In genomic region chr2:34938269-34939208, GRCm38 (mm10) we compare ENCODE assay signal across 9 mouse cellular contexts. TPM values are rescaled to one million over a fixed set of nuclear protein-coding genes. Genes with fewer than 3 reads are reported as not detected.
A peak's percentile ranks its signal among the peaks of the same experiment; 100 is the strongest.
DNase-seq lines count a peak whose midpoint lies in the region; ATAC-seq and TF ChIP-seq lines count a peak whose summit lies in the region.
"Had no signal": no experiment of that assay in that cellular context is flagged by ENCODE, and none has a peak within 500 bp of the region (broad histone marks: within the 10 kb centered on the region; RNA-seq: fewer than 3 reads in every experiment).

No protein-coding gene starts in this region.

- no peak overlapping the region for H3K27ac ChIP-seq in forebrain, postnatal 0 days (ENCODE audit: low read depth, low read length)
- no peak overlapping the region for H3K27ac ChIP-seq in forebrain, embryonic 10.5 days
- no peak overlapping the region for H3K27ac ChIP-seq in CH12.LX (ENCODE audit: insufficient read depth, low read depth)
- no peak overlapping the region for H3K27ac ChIP-seq in heart, embryonic 12.5 days (ENCODE audit: poor library complexity, severe bottlenecking)
- H3K27ac ChIP-seq: midbrain, embryonic 12.5 days had no signal

- no peak overlapping the region for H3K4me3 ChIP-seq in forebrain, postnatal 0 days (ENCODE audit: low read depth, low read length)
- H3K4me3 ChIP-seq in forebrain, embryonic 10.5 days: no peak overlapping the region
- H3K4me3 ChIP-seq in CH12.LX (replicated peaks in 1 of 3; ENCODE audit: low read depth in 2 of 3, low read length in 2 of 3, poor library complexity in 1 of 3): no peak overlapping the region
- no peak overlapping the region for H3K4me3 ChIP-seq in heart, embryonic 12.5 days
- no peak overlapping the region for H3K4me3 ChIP-seq in myocyte
- H3K4me3 ChIP-seq: midbrain, embryonic 12.5 days had no signal

- DNase-seq in forebrain, postnatal 0 days: peak; percentile 7
- no peak for DNase-seq in forebrain, embryonic 10.5 days (ENCODE audit: extremely low spot score, low spot score)
- no peak for DNase-seq in CH12.LX (ENCODE audit: extremely low read depth)
- no peak for DNase-seq in frontal cortex, postnatal 10 days (ENCODE audit: low spot score in 2 of 2)
- no peak for DNase-seq in yolk sac, embryonic 10.5 days (ENCODE audit: low spot score)
- no peak for DNase-seq in embryo, embryonic 9.5 days (ENCODE audit: extremely low spot score)

- 73% methylated on average over 8 of the region's 8 CpGs for WGBS in forebrain, postnatal 0 days
- WGBS in forebrain, embryonic 10.5 days: 82% methylated on average over 8 of the region's 8 CpGs
- WGBS in heart, embryonic 12.5 days: 47% methylated on average over 8 of the region's 8 CpGs

- H3K79me2 ChIP-seq in CH12.LX (replicated peaks; ENCODE audit: control insufficient read depth, extremely low read depth, insufficient read depth, poor library complexity, severe bottlenecking): no peaks in the 10 kb centered on the region
- H3K79me2 ChIP-seq in myocyte (ENCODE audit: control insufficient read depth, insufficient read depth): no peaks in the 10 kb centered on the region

- no peaks in the 10 kb centered on the region for H3K27me3 ChIP-seq in forebrain, postnatal 0 days (ENCODE audit: insufficient read depth, low read length)
- H3K27me3 ChIP-seq in forebrain, embryonic 10.5 days (ENCODE audit: poor library complexity, severe bottlenecking): no peaks in the 10 kb centered on the region
- H3K27me3 ChIP-seq in CH12.LX (replicated peaks): no peaks in the 10 kb centered on the region
- peaks cover 21% of the 10 kb centered on the region for H3K27me3 ChIP-seq in heart, embryonic 12.5 days (replicated peaks)
- H3K27me3 ChIP-seq in myocyte (ENCODE audit: control insufficient read depth, insufficient read depth, insufficient read length): peaks cover 22% of the 10 kb centered on the region

- H3K36me3 ChIP-seq in forebrain, postnatal 0 days (ENCODE audit: insufficient read depth): no peaks in the 10 kb centered on the region
- H3K36me3 ChIP-seq in forebrain, embryonic 10.5 days (replicated peaks): no peaks in the 10 kb centered on the region
- H3K36me3 ChIP-seq in CH12.LX (replicated peaks in 1 of 2; ENCODE audit: control insufficient read depth in 1 of 2, insufficient read depth in 1 of 2, low read length in 1 of 2): peaks cover 15 to 22% of the 10 kb centered on the region in 2 experiments
- no peaks in the 10 kb centered on the region for H3K36me3 ChIP-seq in heart, embryonic 12.5 days
- H3K36me3 ChIP-seq in myocyte (ENCODE audit: control insufficient read depth, insufficient read depth): no peaks in the 10 kb centered on the region
- H3K36me3 ChIP-seq: midbrain, embryonic 12.5 days had no signal

- no peaks in the 10 kb centered on the region for H3K9me3 ChIP-seq in forebrain, postnatal 0 days (ENCODE audit: low read length)
- no peaks in the 10 kb centered on the region for H3K9me3 ChIP-seq in forebrain, embryonic 10.5 days
- no peaks in the 10 kb centered on the region for H3K9me3 ChIP-seq in CH12.LX (replicated peaks; ENCODE audit: low read length)
- no peaks in the 10 kb centered on the region for H3K9me3 ChIP-seq in heart, embryonic 12.5 days (replicated peaks)
- H3K9me3 ChIP-seq: midbrain, embryonic 12.5 days had no signal

- no peak for ATAC-seq in forebrain, postnatal 0 days
- ATAC-seq in heart, embryonic 12.5 days (ENCODE audit: insufficient number of reproducible peaks, low FRiP score): 0 out of 2 replicates have a peak, but pooled peaks have one; percentile 29

- TF ChIP-seq RAD21 in CH12.LX (IDR thresholded peaks at IDR 0.05; ENCODE audit: low read depth, low read length): no peak

- TF ChIP-seq EP300 in CH12.LX (IDR thresholded peaks at IDR 0.05; ENCODE audit: low read length): peak; percentile 50

- H3K4me1 ChIP-seq in forebrain, postnatal 0 days (ENCODE audit: insufficient read depth): no peaks in the 10 kb centered on the region
- H3K4me1 ChIP-seq in forebrain, embryonic 10.5 days: peaks cover 18% of the 10 kb centered on the region
- peaks cover 25 to 43% of the 10 kb centered on the region in 2 experiments for H3K4me1 ChIP-seq in CH12.LX (ENCODE audit: control insufficient read depth in 1 of 2, insufficient read depth in 2 of 2)
- H3K4me1 ChIP-seq in heart, embryonic 12.5 days (replicated peaks): peaks cover 20% of the 10 kb centered on the region
- H3K4me1 ChIP-seq: midbrain, embryonic 12.5 days had no signal

- TF ChIP-seq POLR2A in CH12.LX (IDR thresholded peaks at IDR 0.05; ENCODE audit: low read depth, low read length) (no peak), myocyte (IDR thresholded peaks at IDR 0.05; ENCODE audit: insufficient read length, low read depth) (no peak)

- in situ Hi-C loops in CH12.LX (cut with MboI; ENCODE audit: low pct_ligation_motif_present, low pct_unique_long_range_greater_than_20kb, low sequenced_read_pairs): no loop called here

- no peak overlapping the region for H3K4me2 ChIP-seq in forebrain, postnatal 0 days (ENCODE audit: low read depth)
- peak overlapping the region; percentile 35; the same call in 1 of the 2 replicates for H3K4me2 ChIP-seq in CH12.LX (ENCODE audit: insufficient read depth, low read depth, poor library complexity, severe bottlenecking)
- H3K4me2 ChIP-seq in heart, embryonic 12.5 days: no peak overlapping the region
- H3K4me2 ChIP-seq in myocyte (ENCODE audit: low read depth): peak overlapping the region; percentile 56
- H3K4me2 ChIP-seq: midbrain, embryonic 12.5 days had no signal

- no peak overlapping the region for H3ac ChIP-seq in myocyte (ENCODE audit: control insufficient read depth, insufficient read length)

- dilution Hi-C loops in CH12.LX (cut with MboI; ENCODE audit: extremely low pct_ligation_motif_present, extremely low pct_unique_long_range_greater_than_20kb, low sequenced_read_pairs): no loop called here

- TF ChIP-seq CTCF in forebrain, postnatal 0 days (IDR thresholded peaks at IDR 0.05; ENCODE audit: low read depth): no peak
- no peak for TF ChIP-seq CTCF in CH12.LX (conservative IDR thresholded peaks at IDR 0.05 in 1 of 2, IDR thresholded peaks at IDR 0.05 in 1 of 2; ENCODE audit: low read depth in 2 of 2, low read length in 2 of 2)

- H3K9ac ChIP-seq in forebrain, postnatal 0 days: no peak overlapping the region
- no peak overlapping the region for H3K9ac ChIP-seq in CH12.LX (ENCODE audit: insufficient read depth, low read depth)
- H3K9ac ChIP-seq in heart, embryonic 12.5 days: no peak overlapping the region
- H3K9ac ChIP-seq: midbrain, embryonic 12.5 days had no signal

TF ChIP-seq in CH12.LX, 34 proteins besides CTCF, POLR2A, EP300 and RAD21 (continues in another document):
- TF ChIP-seq E2F4 (IDR thresholded peaks at IDR 0.05; ENCODE audit: insufficient replicate concordance, low read depth, low read length) (no peak), POLR2AphosphoS2 (IDR thresholded peaks at IDR 0.05; ENCODE audit: low read depth, low read length) (no peak), ZNF384 (IDR thresholded peaks at IDR 0.05; ENCODE audit: low read depth, low read length) (no peak), GABPA (IDR thresholded peaks at IDR 0.05; ENCODE audit: insufficient replicate concordance, low read depth, low read length) (no peak), MAZ (IDR thresholded peaks at IDR 0.05; ENCODE audit: low read depth, low read length) (0 out of 2 replicates have a peak, but pooled peaks have one; percentile 27), HCFC1 (IDR thresholded peaks at IDR 0.05; ENCODE audit: low read depth, low read length) (no peak), SIN3A (IDR thresholded peaks at IDR 0.05; ENCODE audit: low read length) (no peak), BHLHE40 (IDR thresholded peaks at IDR 0.05; ENCODE audit: low read depth, low read length) (peak; percentile 78), SMC3 (IDR thresholded peaks at IDR 0.05; ENCODE audit: low read depth, low read length) (no peak), MYC (IDR thresholded peaks at IDR 0.05; ENCODE audit: low read depth, low read length) (no peak)

TF ChIP-seq in myocyte, 11 proteins besides CTCF, POLR2A, EP300 and RAD21:
- TF ChIP-seq MYOD1 (IDR thresholded peaks at IDR 0.05; ENCODE audit: control insufficient read depth in 1 of 3, insufficient read length in 2 of 3, low read depth in 2 of 3) (no peak), MYOG (IDR thresholded peaks at IDR 0.05; ENCODE audit: control insufficient read depth in 1 of 3, insufficient read depth in 1 of 3, insufficient read length in 2 of 3, low read depth in 2 of 3) (no peak), TCF3 (IDR thresholded peaks at IDR 0.05; ENCODE audit: insufficient read length, low read depth) (no peak), USF1 (IDR thresholded peaks at IDR 0.05; ENCODE audit: low read depth) (peak; percentile 36), MAX (IDR thresholded peaks at IDR 0.05; ENCODE audit: low read depth) (no peak)
TF ChIP-seq in myocyte: peak in this region for 1.

RNA-seq across cellular contexts. Expression of gene Traf1, which starts 23.0 kb away (rescaled TPM):
- total RNA-seq in forebrain, postnatal 0 days (2014; rRNA removed): 0.86 and 2.2 TPM in 2 replicates
- polyA plus RNA-seq in forebrain, postnatal 0 days (2015; fragmentation: Nextera tagmentation; extraction: Ambion mirVana): 1.9 and 2.7 TPM in 2 replicates
- polyA plus RNA-seq in forebrain, embryonic 10.5 days (2016; fragmentation: Nextera tagmentation; extraction: Ambion mirVana): 0.07 and 0.31 TPM in 2 replicates
- total RNA-seq in CH12.LX (2012; rRNA removed) (99.2 and 151 TPM in 2 replicates), CH12.LX (2014; rRNA removed) (58.8 and 66.9 TPM in 2 replicates)
- polyA plus RNA-seq in CH12.LX (2012; ENCODE audit: insufficient read length, low read depth) (46.4 and 47.9 TPM in 2 replicates), myocyte (2012; fragmentation: generic; extraction: Trizol) (1.1 TPM)
- 1.2 and 1.3 TPM in 2 replicates for polyA plus RNA-seq in heart, embryonic 12.5 days (2016; fragmentation: Nextera tagmentation; extraction: Ambion mirVana)

RNA-seq across cellular contexts. Expression of gene Phf19, which starts 24.7 kb away (rescaled TPM):
- 1.5 and 2.5 TPM in 2 replicates for total RNA-seq in forebrain, postnatal 0 days (2014; rRNA removed)
- polyA plus RNA-seq in forebrain, postnatal 0 days (2015; fragmentation: Nextera tagmentation; extraction: Ambion mirVana): 1.5 and 2.4 TPM in 2 replicates
- polyA plus RNA-seq in forebrain, embryonic 10.5 days (2016; fragmentation: Nextera tagmentation; extraction: Ambion mirVana): 2.7 and 3.0 TPM in 2 replicates
- total RNA-seq in CH12.LX (2012; rRNA removed): 16.8 and 17.0 TPM in 2 replicates
- 20.5 and 25.0 TPM in 2 replicates for total RNA-seq in CH12.LX (2014; rRNA removed)
- polyA plus RNA-seq in CH12.LX (2012; ENCODE audit: insufficient read length, low read depth): 25.4 and 27.9 TPM in 2 replicates
- 2.6 and 3.2 TPM in 2 replicates for polyA plus RNA-seq in heart, embryonic 12.5 days (2016; fragmentation: Nextera tagmentation; extraction: Ambion mirVana)
- 4.3 TPM for polyA plus RNA-seq in myocyte (2012; fragmentation: generic; extraction: Trizol)

Comparison
In these comparisons a context has a peak if more than half of its experiments do, and no peak if none do; other contexts are left out.
1. H3K4me2 ChIP-seq: peak in CH12.LX (single experiment) and myocyte (single experiment); none in forebrain, postnatal 0 days (single experiment) and heart, embryonic 12.5 days (single experiment).
2. RNA of gene Traf1, which starts 23.0 kb away (polyA plus RNA-seq): 46.4 to 47.9 TPM in CH12.LX; 1.9 to 2.7 TPM in forebrain, postnatal 0 days, 1.2 to 1.3 TPM in heart, embryonic 12.5 days, 1.1 TPM in myocyte (single experiment) and 0.07 to 0.31 TPM in forebrain, embryonic 10.5 days; every median in the first group is over 10 times any median in the second.